Mouse (Mus musculus): ENCODE data around the gene Fgfr2. TPM values are rescaled to one million over a fixed set of nuclear protein-coding genes. Genes with fewer than 3 reads are reported as not detected.
A peak's percentile ranks its signal among the peaks of the same experiment; 100 is the strongest.

Gene Fgfr2
- polyA plus RNA-seq, 1 experiment from 2014 or later = 11.2 TPM

DNA sequence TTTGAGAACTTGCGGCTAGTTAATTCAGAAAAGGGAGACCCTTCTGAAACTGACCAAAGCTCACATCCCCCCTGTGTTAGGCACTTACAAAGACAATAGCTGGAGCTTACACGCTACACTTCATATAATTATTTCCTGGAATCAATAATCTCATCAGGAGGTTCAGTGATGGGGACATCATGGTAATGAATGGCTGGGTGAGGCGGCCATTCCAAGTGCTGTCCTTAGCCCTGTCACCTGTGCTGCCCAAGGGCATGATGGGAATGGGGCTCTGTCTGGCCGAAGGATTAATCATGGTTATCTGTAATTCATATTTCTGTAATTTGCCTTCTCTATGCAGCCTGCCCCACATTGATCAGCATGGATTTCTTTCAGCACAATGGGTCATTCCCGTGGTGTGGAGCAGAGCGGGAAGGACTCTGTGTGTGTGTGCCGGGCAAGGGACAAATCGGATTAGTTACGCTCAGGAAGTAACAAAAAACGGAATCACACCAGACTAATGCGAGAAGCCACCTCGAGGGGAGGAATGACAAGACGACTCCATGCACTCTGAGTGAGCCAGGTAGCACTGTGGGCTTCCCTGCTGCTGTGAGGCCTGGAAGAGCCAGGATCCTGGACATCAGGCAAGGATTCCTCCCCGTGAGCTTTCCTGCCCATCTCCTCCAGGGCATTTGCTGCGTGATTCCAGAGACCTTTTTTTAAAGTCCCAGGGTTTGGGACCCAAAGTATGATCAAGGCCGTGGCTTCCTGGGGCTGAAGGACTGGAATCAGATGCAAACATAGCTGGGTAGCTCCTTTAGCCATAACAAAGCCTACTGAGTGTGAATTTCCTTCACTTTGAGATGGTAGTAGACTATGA is 1375.8 kb downstream of the Fgfr2 start:
- Histone ChIP-seq H3K4me2 (ENCODE audit: low read depth, low read length) (no peak overlapping the region), H3K9ac (replicated peaks) (no peak overlapping the region), H3K9me3 (ENCODE audit: low read length) (no peaks in the 10 kb centered on the region), H3K27me3 (ENCODE audit: insufficient read depth, low read length) (no peaks in the 10 kb centered on the region), H3K4me3 (ENCODE audit: low read depth, low read length) (no peak overlapping the region), H3K36me3 (replicated peaks; ENCODE audit: insufficient read depth, low read length) (no peaks in the 10 kb centered on the region), H3K27ac (ENCODE audit: low read depth) (no peak overlapping the region), H3K4me1 (ENCODE audit: insufficient read depth) (no peaks in the 10 kb centered on the region)
- TF ChIP-seq CTCF (IDR thresholded peaks at IDR 0.05; ENCODE audit: low read depth) (no peak), EP300 (IDR thresholded peaks at IDR 0.05; ENCODE audit: low read depth) (no peak)
- DNase-seq = no peak
- WGBS (ENCODE audit: insufficient replicate concordance) = 68% methylated on average over 16 of the region's 16 CpGs
- no peak for ATAC-seq

DNA sequence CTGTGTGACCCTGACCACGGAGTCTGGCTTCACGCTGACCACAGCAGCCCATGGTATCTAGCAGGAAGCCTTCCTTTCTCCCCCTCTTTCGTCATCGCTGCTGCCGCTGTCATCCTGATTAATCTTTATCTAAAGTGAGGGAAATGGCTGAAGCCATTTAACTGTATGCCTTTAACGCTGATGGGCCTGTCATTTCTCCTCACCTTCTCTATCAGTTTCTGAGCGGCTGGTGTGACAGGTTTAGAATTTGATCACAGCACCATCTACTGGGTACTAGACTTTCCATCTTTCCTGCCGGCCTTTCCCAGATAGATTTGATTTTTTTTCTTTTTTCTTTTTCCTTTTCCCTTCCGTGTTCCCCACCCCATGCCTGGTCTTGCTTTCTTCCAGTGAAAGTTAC is 1376.4 kb downstream of the Fgfr2 start:
- WGBS (ENCODE audit: insufficient replicate concordance) = 18% methylated on average over 9 of the region's 9 CpGs
- 0 out of 2 replicates have a peak overlapping the region, but pooled peaks have one; percentile 7 for H3K4me2 ChIP-seq (ENCODE audit: low read depth, low read length)
- no peaks in the 10 kb centered on the region for H3K36me3 ChIP-seq (replicated peaks; ENCODE audit: insufficient read depth, low read length)
- TF ChIP-seq EP300 (IDR thresholded peaks at IDR 0.05; ENCODE audit: low read depth) = no peak
- peak; percentile 29 for TF ChIP-seq CTCF (IDR thresholded peaks at IDR 0.05; ENCODE audit: low read depth)
- H3K9ac ChIP-seq (replicated peaks) = no peak overlapping the region
- no peak overlapping the region for H3K27ac ChIP-seq (ENCODE audit: low read depth)
- H3K4me1 ChIP-seq (ENCODE audit: insufficient read depth) = no peaks in the 10 kb centered on the region
- no peaks in the 10 kb centered on the region for H3K9me3 ChIP-seq (ENCODE audit: low read length)
- no peak overlapping the region for H3K4me3 ChIP-seq (ENCODE audit: low read depth, low read length)
- peak; percentile 16 for DNase-seq
- H3K27me3 ChIP-seq (ENCODE audit: insufficient read depth, low read length) = no peaks in the 10 kb centered on the region
- ATAC-seq = peak; percentile 67

DNA sequence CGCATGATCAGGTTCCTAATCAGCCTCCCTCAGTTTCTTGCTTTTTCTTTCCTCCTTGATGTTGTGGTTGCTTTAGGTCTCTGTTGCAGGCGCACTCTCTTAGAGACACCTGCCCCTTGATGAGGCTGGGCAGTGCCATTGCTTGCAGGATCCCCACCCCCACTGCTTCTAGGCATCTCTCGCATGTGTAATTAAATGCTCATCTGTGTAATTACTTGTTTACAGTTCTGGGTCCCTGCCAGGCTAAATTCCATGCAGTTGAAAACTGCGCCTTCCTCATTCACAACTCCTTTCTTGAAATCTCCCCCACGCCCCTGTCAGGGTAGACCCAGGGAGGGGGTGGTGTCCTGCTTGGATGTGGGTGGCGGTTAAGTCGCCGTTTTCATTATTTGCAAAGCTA is 1380.0 kb downstream of the Fgfr2 start:
- Histone ChIP-seq H3K9ac (replicated peaks) (no peak overlapping the region), H3K4me1 (ENCODE audit: insufficient read depth) (no peaks in the 10 kb centered on the region), H3K4me3 (ENCODE audit: low read depth, low read length) (no peak overlapping the region), H3K4me2 (ENCODE audit: low read depth, low read length) (no peak overlapping the region), H3K27ac (ENCODE audit: low read depth) (no peak overlapping the region), H3K36me3 (replicated peaks; ENCODE audit: insufficient read depth, low read length) (no peaks in the 10 kb centered on the region), H3K9me3 (ENCODE audit: low read length) (no peaks in the 10 kb centered on the region), H3K27me3 (ENCODE audit: insufficient read depth, low read length) (no peaks in the 10 kb centered on the region)
- DNase-seq (no peak), ATAC-seq (no peak)
- WGBS (ENCODE audit: insufficient replicate concordance) = 52% methylated on average over 8 of the region's 8 CpGs
- TF ChIP-seq CTCF (IDR thresholded peaks at IDR 0.05; ENCODE audit: low read depth) (no peak), EP300 (IDR thresholded peaks at IDR 0.05; ENCODE audit: low read depth) (no peak)

DNA sequence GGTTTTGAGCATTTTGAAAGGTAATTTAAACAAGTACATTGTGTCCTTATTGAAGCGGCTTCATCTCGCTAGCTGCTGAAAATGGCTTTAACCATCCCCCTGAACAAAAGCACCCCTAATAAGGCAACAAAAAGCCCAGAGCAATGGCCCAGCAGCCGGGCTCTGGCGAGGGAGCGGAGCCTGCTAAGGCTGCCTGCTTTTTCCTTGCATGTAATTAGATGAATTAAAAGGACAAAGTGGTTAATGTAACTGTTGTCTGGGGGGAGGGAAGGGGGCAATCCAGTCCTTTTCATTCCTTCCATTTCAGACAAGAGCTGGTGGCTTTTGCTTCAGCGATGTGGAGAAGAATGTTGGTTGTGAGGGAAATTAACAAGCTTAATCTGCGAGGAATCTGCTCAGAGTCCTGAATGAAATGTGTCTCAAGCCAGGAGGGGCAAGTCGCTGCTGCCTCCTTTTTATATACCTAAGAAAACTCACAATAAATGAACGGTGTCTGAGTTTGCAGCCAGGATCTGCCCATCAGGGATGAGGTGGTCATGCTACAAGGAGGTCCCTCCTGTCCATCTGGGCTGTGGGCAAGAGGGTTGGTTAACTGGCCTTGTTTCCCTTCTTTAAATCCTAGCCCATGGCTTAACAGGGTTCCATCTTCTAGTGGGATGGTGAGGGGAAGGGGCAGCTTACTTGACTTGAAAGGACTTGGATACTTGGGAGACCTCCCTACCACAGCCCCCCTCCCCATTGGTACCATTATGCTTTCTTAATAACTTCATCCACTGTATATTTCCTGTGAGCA is 1400.2 kb downstream of the Fgfr2 start:
- Histone ChIP-seq H3K36me3 (replicated peaks; ENCODE audit: insufficient read depth, low read length) (no peaks in the 10 kb centered on the region), H3K9me3 (ENCODE audit: low read length) (no peaks in the 10 kb centered on the region), H3K9ac (replicated peaks) (no peak overlapping the region), H3K27ac (ENCODE audit: low read depth) (no peak overlapping the region), H3K27me3 (ENCODE audit: insufficient read depth, low read length) (no peaks in the 10 kb centered on the region), H3K4me1 (ENCODE audit: insufficient read depth) (no peaks in the 10 kb centered on the region), H3K4me3 (ENCODE audit: low read depth, low read length) (no peak overlapping the region), H3K4me2 (ENCODE audit: low read depth, low read length) (no peak overlapping the region)
- WGBS (ENCODE audit: insufficient replicate concordance) = 52% methylated on average over 9 of the region's 9 CpGs
- DNase-seq (no peak), ATAC-seq (no peak)
- TF ChIP-seq EP300 (IDR thresholded peaks at IDR 0.05; ENCODE audit: low read depth) = no peak
- no peak for TF ChIP-seq CTCF (IDR thresholded peaks at IDR 0.05; ENCODE audit: low read depth)

DNA sequence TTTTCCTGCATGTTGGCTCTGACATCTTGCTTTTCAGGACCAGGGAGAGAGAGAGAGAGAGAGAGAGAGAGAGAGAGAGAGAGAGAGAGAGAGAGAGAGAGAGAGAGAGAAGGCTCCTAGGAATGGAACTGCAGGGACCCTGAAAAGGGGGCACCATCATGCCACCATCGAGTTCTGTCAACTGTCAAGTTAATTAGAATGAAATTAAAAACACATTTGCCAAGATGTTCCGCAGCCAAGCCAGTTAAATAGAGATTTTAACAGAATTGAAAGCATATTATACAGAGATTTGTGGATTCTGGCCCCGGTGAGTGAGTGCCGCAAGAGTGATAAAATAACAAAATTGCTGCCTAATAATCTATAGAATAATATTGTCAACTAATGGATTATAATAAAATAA is 1400.8 kb downstream of the Fgfr2 start:
- WGBS (ENCODE audit: insufficient replicate concordance) = 71% methylated on average over 4 of the region's 4 CpGs
- no peak for ATAC-seq
- no peak for DNase-seq
- TF ChIP-seq CTCF (IDR thresholded peaks at IDR 0.05; ENCODE audit: low read depth) = no peak
- TF ChIP-seq EP300 (IDR thresholded peaks at IDR 0.05; ENCODE audit: low read depth) = no peak
- Histone ChIP-seq H3K4me2 (ENCODE audit: low read depth, low read length) (no peak overlapping the region), H3K9me3 (ENCODE audit: low read length) (no peaks in the 10 kb centered on the region), H3K9ac (replicated peaks) (no peak overlapping the region), H3K4me3 (ENCODE audit: low read depth, low read length) (no peak overlapping the region), H3K27ac (ENCODE audit: low read depth) (no peak overlapping the region), H3K4me1 (ENCODE audit: insufficient read depth) (no peaks in the 10 kb centered on the region), H3K27me3 (ENCODE audit: insufficient read depth, low read length) (no peaks in the 10 kb centered on the region), H3K36me3 (replicated peaks; ENCODE audit: insufficient read depth, low read length) (no peaks in the 10 kb centered on the region)

DNA sequence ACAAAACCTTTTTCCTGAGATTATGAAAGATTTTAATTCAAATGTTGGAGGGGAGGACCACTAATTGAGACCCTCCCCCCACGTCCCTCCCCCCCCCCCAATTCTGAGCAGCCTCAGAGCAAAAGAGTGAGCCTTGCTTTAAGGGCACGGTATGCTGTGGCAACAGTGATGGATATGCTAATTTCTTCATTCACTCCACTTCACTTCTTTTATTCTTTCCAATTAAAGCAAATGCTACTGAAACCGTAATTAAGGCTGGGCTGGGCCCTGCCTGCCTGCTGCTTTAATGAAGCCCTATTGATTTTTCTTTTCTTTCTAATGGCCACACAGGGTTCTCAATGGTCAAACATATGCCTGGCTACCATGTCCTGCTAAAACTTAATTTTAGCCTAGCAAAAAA is 1404.9 kb downstream of the Fgfr2 start:
- Histone ChIP-seq H3K27ac (ENCODE audit: low read depth) (no peak overlapping the region), H3K4me2 (ENCODE audit: low read depth, low read length) (no peak overlapping the region), H3K27me3 (ENCODE audit: insufficient read depth, low read length) (no peaks in the 10 kb centered on the region), H3K4me1 (ENCODE audit: insufficient read depth) (no peaks in the 10 kb centered on the region), H3K36me3 (replicated peaks; ENCODE audit: insufficient read depth, low read length) (no peaks in the 10 kb centered on the region), H3K9ac (replicated peaks) (no peak overlapping the region), H3K4me3 (ENCODE audit: low read depth, low read length) (no peak overlapping the region), H3K9me3 (ENCODE audit: low read length) (no peaks in the 10 kb centered on the region)
- ATAC-seq (no peak), DNase-seq (no peak)
- TF ChIP-seq CTCF (IDR thresholded peaks at IDR 0.05; ENCODE audit: low read depth) = no peak
- TF ChIP-seq EP300 (IDR thresholded peaks at IDR 0.05; ENCODE audit: low read depth) = no peak
- WGBS (ENCODE audit: insufficient replicate concordance) = 44% methylated on average over 3 of the region's 3 CpGs

All from liver, postnatal 0 days (tissue).